Mouse (Mus musculus) spleen, adult 2 months (tissue): Measurements from ENCODE around the gene Actr3b. TPM values are rescaled to one million over a fixed set of nuclear protein-coding genes. Genes with fewer than 3 reads are reported as not detected.
"Not testable (repeated sequence)": the region's sequence is repeated elsewhere in the genome, so short reads cannot be mapped to it uniquely, and the experiment has no call there.

ENCODE experiments used
- DNase-seq, 2 experiments: peaks; one replicate each; pipeline versions ENCODE4 v3.0.0 to v3.0.0-alpha.2; 2012 to 2021; ENCODE audit warnings: low spot score in 2 of 2, low read depth in 1 of 2
- H3K27ac ChIP-seq: fragments of 200-500 bp; 2 replicates; pipeline ENCODE4 v1.5.1; 2012; ENCODE audit warnings: low read length, inconsistent platforms; ENCODE audit not compliant: insufficient read depth
- H3K27me3 ChIP-seq: fragments of 200-500 bp; 2 replicates; pipeline ENCODE4 v1.6.1; 2012; ENCODE audit warnings: mild to moderate bottlenecking, moderate library complexity, low read length, inconsistent platforms; ENCODE audit not compliant: control insufficient read depth, insufficient read depth
- H3K36me3 ChIP-seq: fragments of 200-500 bp; 2 replicates; pipeline ENCODE4 v1.6.1; 2012; ENCODE audit warnings: mild to moderate bottlenecking, low read length, inconsistent platforms; ENCODE audit not compliant: control insufficient read depth, insufficient read depth
- H3K4me1 ChIP-seq: fragments of 200-500 bp; 2 replicates; pipeline ENCODE4 v1.6.1; 2011; ENCODE audit warnings: inconsistent platforms; ENCODE audit not compliant: control insufficient read depth, insufficient read depth, insufficient read length
- H3K4me3 ChIP-seq: fragments of 200-500 bp; 2 replicates; pipeline ENCODE4 v1.5.1; 2011; ENCODE audit warnings: mild to moderate bottlenecking, inconsistent platforms; ENCODE audit not compliant: insufficient read depth, insufficient read length; ENCODE audit errors: extremely low read depth
- CTCF ChIP-seq: fragments of 200-500 bp; IDR thresholded peaks from 2 replicates; pipeline ENCODE4 v1.5.1; 2011; ENCODE audit warnings: mild to moderate bottlenecking, inconsistent platforms; ENCODE audit not compliant: insufficient read depth, insufficient read length, insufficient replicate concordance; ENCODE audit errors: extremely low read depth
- POLR2A ChIP-seq: fragments of 200-500 bp; IDR thresholded peaks from 2 replicates; pipeline ENCODE4 v1.6.1; 2011; ENCODE audit warnings: low read depth, low read length, inconsistent platforms
- WGBS: fragments of 180-500 bp; shearing (Covaris S2); methylation state at CpG from one replicate; pipeline ENCODE4 v1.1.7; 2018; 5-methylcytosine and 5-hydroxymethylcytosine counted together
- polyA plus RNA-seq: library from polyadenylated mRNA; depleted of rRNA; stranded (reverse); fragments of >200 nt; gene quantifications from 2 replicates; pipeline ENCODE4 v1.2.3, GENCODE M21; 2012

The Actr3b gene
- polyA plus RNA-seq, 1 experiment: 0.85 TPM

GRCm38 (mm10) chr5:25848058-25848457 lies 88.3 kb downstream of the Actr3b start:
- Histone ChIP-seq H3K27ac (no peak overlapping the region), H3K4me3 (no peak overlapping the region), H3K4me1 (no peaks in the 10 kb centered on the region), H3K27me3 (no peaks in the 10 kb centered on the region), H3K36me3 (no peaks in the 10 kb centered on the region)
- 0 out of 2 replicates have a peak, but pooled peaks have one; percentile 6 for TF ChIP-seq CTCF
- no peak for TF ChIP-seq POLR2A
- DNase-seq: no peak
- 64% methylated on average over 9 of the region's 9 CpGs for WGBS

DNA sequence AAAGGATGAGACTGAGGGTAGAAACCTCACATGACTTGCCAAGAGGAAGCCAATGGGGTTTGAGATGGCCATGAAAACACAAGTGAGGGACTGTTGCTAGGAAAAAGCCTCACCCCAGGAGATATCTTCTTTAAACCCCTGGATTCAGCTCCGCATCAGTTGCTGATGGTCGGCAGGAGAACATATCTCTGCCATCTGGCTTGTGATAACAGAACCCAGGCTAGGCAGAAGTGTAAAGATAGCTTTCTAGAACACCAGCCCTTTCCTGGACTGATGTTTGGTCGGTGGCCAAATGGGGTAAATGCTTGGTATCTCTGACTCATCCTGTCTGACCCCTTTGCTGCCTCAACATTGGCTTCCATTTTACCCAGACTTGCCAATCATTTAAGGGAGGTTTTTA lies 106.4 kb downstream of the Actr3b start:
- H3K4me1 ChIP-seq: no peaks in the 10 kb centered on the region
- no peaks in the 10 kb centered on the region for H3K27me3 ChIP-seq
- no peak for DNase-seq
- no peak for TF ChIP-seq POLR2A
- TF ChIP-seq CTCF: no peak
- H3K36me3 ChIP-seq: no peaks in the 10 kb centered on the region
- H3K4me3 ChIP-seq: no peak overlapping the region
- WGBS: 78% methylated on average over 3 of the region's 3 CpGs
- H3K27ac ChIP-seq: no peak overlapping the region

- Histone ChIP-seq H3K36me3 (no peaks in the 10 kb centered on the region), H3K27ac (no peak overlapping the region), H3K4me1 (no peaks in the 10 kb centered on the region), H3K4me3 (no peak overlapping the region), H3K27me3 (no peaks in the 10 kb centered on the region)
- TF ChIP-seq CTCF (no peak), POLR2A (no peak)
- no peak for DNase-seq
- WGBS: 66% methylated on average over 8 of the region's 8 CpGs
Measured at GRCm38 (mm10) chr5:25869880-25870279, 110.1 kb downstream of the Actr3b start.

- H3K27ac ChIP-seq: no peak overlapping the region
- H3K4me3 ChIP-seq: no peak overlapping the region
- no peaks in the 10 kb centered on the region for H3K4me1 ChIP-seq
- no peaks in the 10 kb centered on the region for H3K27me3 ChIP-seq
- WGBS: 64% methylated on average over 3 of the region's 3 CpGs
- no peak for TF ChIP-seq CTCF
- no peak for DNase-seq
- H3K36me3 ChIP-seq: no peaks in the 10 kb centered on the region
Measured at GRCm38 (mm10) chr5:25870632-25871031, 110.8 kb downstream of the Actr3b start.

- DNase-seq: no peak
- H3K27me3 ChIP-seq: no peaks in the 10 kb centered on the region
- no peak overlapping the region for H3K4me3 ChIP-seq
- H3K36me3 ChIP-seq: no peaks in the 10 kb centered on the region
- 87% methylated on average over 12 of the region's 12 CpGs for WGBS
- TF ChIP-seq CTCF (no peak), POLR2A (no peak)
- H3K4me1 ChIP-seq: no peaks in the 10 kb centered on the region
- H3K27ac ChIP-seq: no peak overlapping the region
Measured at GRCm38 (mm10) chr5:25871342-25872023, 111.7 kb downstream of the Actr3b start.

- no peak for DNase-seq
Measured at GRCm38 (mm10) chr5:25873046-25873445, 113.2 kb downstream of the Actr3b start.

DNA sequence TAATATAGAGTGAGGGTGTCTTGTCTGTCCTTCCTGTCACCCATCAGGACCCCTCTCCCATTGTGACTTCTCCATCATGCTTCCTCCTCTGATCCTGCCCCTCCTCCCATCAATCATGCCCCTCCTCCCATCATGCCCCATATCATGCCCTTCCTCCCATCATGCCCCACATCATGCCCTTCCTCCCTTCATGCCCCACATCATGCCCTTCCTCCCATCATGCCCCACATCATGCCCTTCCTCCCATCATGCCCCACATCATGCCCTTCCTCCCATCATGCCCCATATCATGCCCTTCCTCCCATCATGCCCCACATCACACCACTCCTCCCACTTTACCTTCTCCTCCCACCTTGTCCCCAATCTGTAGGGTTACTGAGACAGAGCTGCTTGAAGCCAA lies 116.1 kb downstream of the Actr3b start:
- H3K27ac ChIP-seq, DNase-seq, H3K27me3 ChIP-seq, H3K4me1 ChIP-seq, H3K36me3 ChIP-seq, H3K4me3 ChIP-seq: not testable (repeated sequence)

More at GRCm38 (mm10) chr5:25873046-25873445, 113.2 kb downstream of the Actr3b start:
- WGBS: 72% methylated on average over 2 of the region's 2 CpGs
- no peak overlapping the region for H3K4me3 ChIP-seq
- no peak for TF ChIP-seq POLR2A
- TF ChIP-seq CTCF: no peak
- H3K4me1 ChIP-seq: no peaks in the 10 kb centered on the region
- H3K27ac ChIP-seq: no peak overlapping the region
- no peaks in the 10 kb centered on the region for H3K27me3 ChIP-seq
- no peaks in the 10 kb centered on the region for H3K36me3 ChIP-seq
